Mouse (Mus musculus) left cerebral cortex, postnatal 4 days (tissue): ENCODE measurements around the gene Gm10320. TPM values are rescaled to one million over a fixed set of nuclear protein-coding genes. Genes with fewer than 3 reads are reported as not detected.
A peak's percentile ranks its signal among the peaks of the same experiment; 100 is the strongest.

ENCODE experiments used
- DNase-seq: peaks from one replicate; pipeline ENCODE4 v3.0.0-alpha.2; 2022
- intact Hi-C: fragments of 180-260 bp; cut with DNase I; formaldehyde crosslinking; loops from one replicate; pipeline ENCODE4 v1.15.1; 2025
- total RNA-seq, 2 experiments: library from RNA; stranded (reverse); gene quantifications; 2 replicates each; pipeline ENCODE4 v1.2.3; 2021

The Gm10320 gene
- total RNA-seq, 2 experiments from 2014 or later = not detected

DNA sequence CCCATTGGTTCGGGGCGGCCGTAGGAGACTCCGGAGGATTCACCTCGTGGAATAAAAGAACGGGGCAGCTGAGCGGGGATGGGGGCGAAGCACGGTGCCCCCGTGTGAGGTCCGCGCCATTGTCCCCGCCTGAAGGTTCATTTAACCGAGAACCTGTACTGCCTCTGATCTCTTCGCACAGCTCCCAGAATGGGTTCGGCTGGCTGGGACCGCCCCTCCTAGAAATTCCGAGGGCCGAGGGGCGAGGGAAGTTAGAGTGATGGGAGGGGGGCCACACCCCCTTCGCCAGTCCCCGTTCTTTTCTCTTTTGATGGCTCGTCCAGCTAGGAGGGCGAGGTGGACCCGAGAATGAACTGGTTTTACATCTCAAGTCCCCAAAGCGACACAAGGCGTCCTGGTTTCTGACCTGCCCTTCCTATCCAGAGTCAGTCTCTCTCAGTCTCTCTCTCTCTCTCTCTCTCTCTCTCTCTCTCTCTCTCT lies 12.4 kb upstream of the Gm10320 start:
- intact Hi-C loops = loop anchor here (5.0 kb wide), 1 partner anchor 137 kb away; no protein-coding TSS in a partner anchor
- DNase-seq = no peak

DNA sequence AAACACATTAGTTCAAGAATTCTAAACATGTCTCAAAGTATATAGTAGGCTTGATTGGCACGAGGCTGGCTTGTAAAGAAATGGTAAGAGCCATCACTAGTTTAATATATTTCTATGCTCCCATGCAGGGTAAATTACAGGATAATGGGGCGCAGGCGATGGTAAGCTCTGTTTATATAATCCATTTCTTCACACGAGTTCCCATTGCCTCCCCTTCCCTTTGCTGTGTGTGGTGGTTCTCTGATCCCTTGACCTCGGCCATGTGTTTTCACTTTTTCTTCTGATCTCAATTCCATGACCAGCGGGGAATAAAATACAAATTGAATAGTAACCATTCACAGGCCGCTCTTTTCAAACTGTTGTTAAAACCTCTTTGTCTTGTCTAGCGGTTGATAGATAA lies 11.8 kb upstream of the Gm10320 start:
- intact Hi-C loops = loop anchor here (5.0 kb wide), 1 partner anchor 136 kb away; no protein-coding TSS in a partner anchor
- DNase-seq = no peak

DNA sequence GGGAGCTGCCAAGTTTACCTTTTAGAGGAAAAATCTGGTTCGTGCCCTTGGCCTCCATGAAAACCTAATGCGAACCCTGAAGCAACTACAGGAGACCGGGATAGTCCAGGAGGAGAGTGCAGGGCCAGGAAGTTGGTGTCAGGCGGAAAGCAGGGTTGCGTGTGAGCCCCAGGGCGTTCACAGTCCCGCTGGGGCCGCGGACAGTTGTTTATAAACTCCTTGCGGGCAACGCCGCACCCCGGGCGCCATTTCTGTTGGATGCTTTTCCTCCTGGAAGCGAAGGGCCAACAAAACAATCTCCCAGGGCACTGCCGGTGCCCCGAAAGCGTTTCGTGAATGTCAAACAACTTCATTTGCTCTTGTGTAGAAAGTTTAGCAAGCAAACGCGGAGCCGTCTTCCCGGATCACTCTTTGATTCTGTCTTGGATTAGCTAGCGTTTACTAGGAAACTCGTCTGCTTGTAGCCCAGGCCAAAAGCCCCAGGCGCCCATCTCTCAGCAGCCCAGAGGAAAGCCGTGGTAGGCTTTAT lies 11.1 kb upstream of the Gm10320 start:
- intact Hi-C loops = loop anchor here (5.0 kb wide), 1 partner anchor 136 kb away; no protein-coding TSS in a partner anchor
- no peak for DNase-seq

DNA sequence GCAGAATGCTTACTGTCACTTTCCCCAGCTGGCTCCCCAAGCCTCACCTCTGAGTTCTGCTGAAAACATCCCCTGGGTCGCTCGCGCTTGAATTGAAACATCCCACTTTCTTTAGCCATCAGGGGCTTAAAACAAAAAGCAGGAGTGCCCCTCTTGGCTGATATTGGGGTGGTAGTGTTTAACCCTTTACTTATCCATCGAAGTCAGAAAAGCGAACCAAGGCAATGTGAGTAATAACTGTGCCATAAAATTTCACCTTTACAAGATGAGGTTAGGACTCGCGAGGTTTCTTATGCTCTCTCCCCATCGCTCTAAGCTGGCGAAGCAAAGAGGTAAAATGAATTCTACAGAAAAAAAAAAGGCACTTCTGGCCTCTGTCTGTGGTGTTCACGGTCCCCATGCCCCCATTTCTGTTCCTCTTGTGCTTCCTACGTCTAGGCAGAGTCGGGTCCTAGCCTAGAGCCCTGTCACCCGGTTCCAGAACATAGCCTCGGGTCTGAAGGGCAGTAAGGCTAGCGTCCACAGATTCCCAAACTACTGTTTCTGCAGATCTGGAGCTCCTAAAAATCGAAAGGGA lies 10.5 kb upstream of the Gm10320 start:
- intact Hi-C loops = loop anchor here (5.0 kb wide), 1 partner anchor 135 kb away; no protein-coding TSS in a partner anchor
- no peak for DNase-seq

DNA sequence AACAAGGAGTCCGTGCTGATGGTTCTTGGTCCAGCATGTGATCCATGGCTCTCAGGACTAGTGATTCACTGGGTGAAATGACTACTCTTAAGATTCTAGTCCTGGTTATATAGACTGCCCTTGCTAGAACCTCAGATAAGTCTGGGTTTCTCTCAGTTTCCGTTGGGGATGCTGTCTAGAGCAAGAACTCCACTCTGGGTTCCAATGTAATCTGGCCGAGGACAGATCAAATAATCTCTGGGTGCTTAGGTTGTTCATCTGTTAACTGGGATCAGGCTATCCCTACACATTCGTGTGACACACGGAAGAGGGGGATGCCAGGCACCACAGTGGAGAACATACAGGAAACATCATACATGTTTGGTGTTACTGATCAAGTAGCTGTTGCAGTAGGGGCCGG lies 9.5 kb upstream of the Gm10320 start:
- intact Hi-C loops = loop anchor here (5.0 kb wide), 1 partner anchor 134 kb away; no protein-coding TSS in a partner anchor

DNA sequence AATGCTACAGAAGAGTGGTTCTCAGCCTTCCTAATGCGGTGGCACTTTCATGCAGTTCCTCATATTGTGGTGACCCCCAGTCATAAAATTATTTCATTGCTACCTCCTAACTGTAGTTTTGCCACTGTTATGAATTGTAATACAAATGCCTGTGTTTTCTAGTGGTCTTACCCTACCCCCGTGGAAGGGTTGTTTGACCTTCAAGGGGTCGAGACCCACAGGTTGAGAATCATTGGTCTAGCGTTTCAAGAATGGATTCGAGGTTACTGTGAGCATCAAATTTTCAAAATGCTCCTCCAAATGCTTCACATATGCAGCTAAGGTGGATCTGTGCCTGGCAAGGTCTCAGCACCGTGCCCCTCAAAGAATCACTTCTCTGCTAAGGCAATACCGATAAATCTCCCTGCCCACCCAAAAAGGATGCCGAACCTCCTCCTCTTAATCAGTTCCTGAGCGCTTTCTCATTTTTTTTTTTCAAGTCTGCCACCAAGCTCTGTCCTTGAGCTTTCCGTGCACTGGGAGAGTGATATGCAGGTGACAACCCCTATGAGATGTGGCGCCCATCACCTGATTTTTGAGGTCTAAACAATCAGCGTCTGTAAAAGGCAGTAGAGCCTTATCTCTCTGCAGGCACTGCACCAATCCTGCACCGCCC lies 8.8 kb upstream of the Gm10320 start:
- DNase-seq = no peak
- intact Hi-C loops = loop anchor here (5.0 kb wide), 1 partner anchor 133 kb away; no protein-coding TSS in a partner anchor

More for the DNA sequence above, 9.5 kb upstream of the Gm10320 start:
- DNase-seq = no peak

DNA sequence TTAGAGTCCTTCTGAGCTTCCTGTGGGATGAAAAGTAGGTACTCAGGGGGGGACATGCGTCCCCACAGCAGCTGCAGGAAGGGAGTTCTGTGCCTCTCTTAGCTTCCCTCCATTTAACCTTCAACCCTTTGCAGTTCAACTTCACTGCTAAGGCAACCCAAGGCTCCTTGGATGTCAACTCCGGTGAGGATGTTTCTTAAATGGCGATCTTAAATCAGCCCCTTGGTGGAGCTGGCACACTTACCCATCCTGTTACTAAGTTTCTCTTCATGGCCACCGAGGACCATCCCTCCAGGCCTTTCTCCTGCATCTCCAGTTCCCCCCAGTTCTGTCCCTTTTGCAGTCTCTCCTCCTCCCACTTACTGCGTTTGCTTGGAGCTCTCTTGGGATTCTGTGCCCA lies 6.8 kb upstream of the Gm10320 start:
- intact Hi-C loops = no loop called here
- DNase-seq = no peak

DNA sequence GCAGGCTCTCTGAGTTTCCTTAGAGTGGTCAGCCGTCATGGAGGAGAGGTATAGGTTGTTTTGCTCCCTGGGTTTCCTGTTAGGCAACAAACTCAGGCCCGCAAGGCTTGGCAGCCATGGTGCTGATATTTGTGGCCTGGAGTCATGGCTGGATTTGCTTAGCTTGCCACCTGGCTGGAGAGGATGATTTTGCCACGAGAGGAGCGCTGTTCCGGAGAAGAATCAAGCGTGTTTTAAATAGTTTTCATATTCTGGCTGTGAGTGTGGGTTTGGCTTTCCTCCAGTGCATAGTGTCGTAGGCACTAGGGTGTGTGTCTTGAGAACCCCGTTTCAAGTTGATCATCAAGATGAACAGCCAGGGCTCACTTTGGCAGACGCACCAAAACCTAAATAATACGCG lies 6.3 kb upstream of the Gm10320 start:
- intact Hi-C loops = no loop called here
- no peak for DNase-seq

DNA sequence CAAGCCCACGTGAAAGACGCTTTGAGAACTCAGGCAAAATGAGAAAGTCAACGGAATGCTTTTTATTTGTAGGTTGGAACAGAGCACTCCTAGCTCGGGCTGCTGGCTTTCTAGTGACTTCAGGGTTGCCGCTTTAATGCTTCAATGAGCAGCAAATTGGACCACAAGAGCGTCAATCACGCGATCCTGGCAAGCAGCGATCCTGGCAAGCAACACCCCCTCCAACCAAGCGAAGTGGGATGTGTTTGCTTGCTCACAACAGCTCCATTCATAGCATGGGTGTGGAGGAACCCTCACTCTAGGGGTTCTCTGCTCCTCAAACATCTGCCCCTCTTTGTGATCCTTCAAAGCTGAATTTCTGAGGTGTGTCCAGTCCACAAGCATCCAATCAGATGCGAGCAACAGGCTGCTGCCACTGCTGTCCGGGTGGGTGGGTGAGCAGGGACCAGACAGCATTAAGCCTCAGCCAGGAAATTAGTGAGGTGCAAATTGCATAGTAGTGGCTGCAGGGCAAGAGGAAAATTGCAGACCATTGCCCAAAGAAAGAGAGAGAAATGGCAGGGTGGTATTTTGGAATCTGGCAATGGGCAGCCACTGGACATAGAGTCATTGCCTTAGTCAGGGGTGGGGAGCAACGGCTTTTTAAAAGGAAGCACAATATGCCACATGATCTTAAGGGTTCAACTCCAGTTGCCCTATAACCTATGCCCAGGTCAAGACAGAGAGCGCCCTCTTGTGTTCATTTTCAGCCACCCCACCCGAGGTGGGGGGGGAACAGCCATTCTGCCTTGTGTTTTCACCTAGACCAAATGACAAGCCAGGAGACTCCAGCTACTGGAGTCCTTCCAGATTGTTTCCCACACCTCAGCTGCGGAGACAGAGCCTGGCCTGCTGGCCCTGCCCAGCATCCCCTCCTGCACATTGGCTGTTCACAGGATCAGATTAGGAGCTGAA lies 5.4 kb upstream of the Gm10320 start:
- DNase-seq = peak; percentile 81
- intact Hi-C loops = no loop called here

DNA sequence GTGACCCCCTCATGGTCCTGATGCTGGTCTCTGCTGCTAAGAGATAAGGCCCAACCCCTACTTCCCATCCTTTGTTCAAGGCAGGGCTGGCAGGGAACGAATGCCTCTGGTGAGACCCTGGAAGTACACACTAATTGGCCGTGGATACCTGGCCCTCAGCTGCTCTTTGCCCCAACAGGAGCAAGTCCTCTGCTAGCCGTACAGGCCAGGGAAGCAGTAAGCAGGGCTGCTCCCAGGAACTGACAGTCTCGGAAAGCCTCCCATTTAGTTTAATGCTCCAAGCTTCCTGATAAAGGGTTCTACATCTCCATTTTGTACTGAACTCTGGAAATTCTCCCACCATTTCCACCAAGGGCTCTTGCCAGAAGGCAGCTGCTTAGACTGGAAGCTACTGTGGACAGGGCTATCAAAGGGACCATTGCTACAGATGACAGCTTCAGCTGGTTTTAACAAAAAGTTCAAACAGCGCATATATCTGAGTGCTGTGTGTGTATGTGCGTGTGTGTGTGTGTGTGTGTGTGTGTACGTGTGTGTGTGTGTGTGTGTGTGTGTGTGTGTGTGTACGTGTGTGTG lies 2.8 kb upstream of the Gm10320 start:
- no peak for DNase-seq
- intact Hi-C loops = no loop called here

DNA sequence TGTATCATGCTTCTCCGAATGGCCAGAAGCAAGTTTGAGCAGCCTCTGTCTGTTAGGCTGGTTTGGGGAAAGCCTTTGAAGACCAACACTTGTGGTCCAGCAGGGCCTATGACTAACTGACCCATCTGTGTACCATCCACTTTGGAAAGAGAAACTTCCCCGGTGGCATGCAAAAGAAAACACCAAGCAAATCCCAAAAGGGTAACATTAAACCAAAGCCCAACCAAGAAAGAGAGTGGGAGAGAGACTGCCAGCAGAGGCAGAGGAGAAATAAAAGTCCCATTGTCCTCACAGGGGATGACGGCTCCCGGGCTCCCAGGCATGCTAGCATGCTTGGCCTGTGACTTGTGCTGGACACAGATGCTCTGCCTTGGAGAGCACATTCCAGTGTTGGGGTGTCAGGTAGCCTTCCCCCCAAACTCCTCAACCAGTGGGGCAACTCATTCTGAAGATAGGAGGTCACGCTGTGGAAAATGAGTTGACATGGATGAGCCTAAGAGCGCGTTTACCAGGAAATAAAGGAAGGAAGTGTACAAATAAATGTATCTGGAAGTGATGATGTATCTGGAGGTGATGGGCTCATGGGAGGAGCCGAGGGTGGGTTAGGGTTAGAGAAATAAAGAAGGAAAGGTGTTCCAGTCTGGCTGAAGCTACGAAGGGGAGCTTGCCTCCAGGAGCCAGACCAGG lies 911 bp upstream of the Gm10320 start:
- DNase-seq = no peak

DNA sequence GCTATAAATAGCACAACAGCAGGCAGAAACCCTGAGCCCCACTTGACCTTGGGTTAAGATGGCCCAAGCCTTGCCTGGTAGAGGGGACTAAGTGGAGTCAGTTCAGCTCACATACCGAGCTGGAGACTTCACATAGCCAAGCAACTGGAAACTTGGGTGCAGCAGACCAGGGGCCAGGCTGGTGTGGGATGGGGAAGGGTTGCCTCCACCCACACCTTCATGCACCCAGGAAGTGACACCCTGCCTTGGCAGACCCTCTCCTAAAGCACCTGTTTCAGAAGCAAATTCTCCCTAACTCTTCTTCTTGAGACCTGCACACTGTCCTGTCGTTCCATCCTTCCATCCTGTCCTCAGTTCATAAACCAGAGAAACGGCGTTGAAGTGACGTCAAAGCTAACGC lies 5.1 kb downstream of the Gm10320 start:
- DNase-seq = no peak
- intact Hi-C loops = no loop called here

More for the DNA sequence above, 911 bp upstream of the Gm10320 start:
- intact Hi-C loops = no loop called here

DNA sequence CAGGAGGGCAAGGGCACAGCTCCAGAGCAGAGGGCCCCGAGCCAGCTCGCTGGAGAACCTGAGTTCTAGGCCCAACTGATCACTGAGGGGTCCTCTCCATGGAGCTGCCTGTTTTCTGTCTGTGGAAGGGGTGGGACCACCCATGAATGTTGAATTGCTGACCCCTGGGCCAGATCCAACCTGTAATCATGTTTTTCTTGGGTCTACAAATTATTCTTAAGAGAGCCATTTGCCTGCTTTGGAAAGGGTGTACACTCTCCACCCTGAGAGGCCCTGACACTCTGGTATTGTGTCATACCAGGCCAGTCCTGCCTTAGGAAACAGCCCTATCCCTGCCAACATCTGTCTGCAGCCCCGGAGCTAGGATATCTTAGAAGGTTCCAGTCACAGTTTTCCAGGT lies 5.6 kb downstream of the Gm10320 start:
- no peak for DNase-seq
- intact Hi-C loops = no loop called here

DNA sequence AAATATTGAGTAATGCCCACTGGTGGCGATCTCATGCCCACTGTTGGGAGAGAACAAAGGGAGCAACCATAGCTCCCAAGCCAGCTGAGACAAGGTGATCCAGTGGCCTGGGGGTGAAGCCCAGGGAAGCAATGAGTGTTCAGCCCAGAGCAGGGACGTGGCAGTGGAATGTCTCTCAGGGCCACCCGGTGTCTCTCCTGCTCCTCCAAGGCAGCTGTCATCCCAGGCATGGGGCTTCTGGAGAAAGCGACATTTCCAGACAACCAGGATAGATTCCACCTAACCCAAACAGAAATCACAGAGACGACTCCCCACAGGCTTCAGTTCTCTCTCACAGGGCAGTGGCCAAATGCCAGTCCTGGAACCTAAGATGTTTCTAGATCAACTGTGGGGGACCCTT lies 6.4 kb downstream of the Gm10320 start:
- no peak for DNase-seq
- intact Hi-C loops = no loop called here

DNA sequence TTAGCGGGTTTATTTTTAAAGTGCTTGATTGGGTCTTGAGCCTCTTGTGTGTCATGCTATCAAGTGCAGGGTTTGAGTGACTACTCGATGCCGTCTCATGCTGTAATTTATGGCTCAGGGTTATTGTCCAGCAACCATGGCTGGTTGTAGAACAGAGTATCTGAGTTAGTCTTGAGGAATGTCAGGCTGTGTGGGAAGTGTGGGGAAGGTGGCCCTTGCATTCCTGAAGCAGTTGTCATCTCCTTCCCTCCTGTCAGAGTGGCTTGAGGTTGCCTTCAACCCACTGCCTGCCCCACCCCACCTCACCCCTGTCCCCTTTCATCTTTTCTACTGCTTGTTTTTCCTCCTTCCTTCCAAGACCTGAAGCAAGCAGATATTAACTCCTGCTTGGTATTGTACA lies 13.8 kb downstream of the Gm10320 start:
- intact Hi-C loops = no loop called here

DNA sequence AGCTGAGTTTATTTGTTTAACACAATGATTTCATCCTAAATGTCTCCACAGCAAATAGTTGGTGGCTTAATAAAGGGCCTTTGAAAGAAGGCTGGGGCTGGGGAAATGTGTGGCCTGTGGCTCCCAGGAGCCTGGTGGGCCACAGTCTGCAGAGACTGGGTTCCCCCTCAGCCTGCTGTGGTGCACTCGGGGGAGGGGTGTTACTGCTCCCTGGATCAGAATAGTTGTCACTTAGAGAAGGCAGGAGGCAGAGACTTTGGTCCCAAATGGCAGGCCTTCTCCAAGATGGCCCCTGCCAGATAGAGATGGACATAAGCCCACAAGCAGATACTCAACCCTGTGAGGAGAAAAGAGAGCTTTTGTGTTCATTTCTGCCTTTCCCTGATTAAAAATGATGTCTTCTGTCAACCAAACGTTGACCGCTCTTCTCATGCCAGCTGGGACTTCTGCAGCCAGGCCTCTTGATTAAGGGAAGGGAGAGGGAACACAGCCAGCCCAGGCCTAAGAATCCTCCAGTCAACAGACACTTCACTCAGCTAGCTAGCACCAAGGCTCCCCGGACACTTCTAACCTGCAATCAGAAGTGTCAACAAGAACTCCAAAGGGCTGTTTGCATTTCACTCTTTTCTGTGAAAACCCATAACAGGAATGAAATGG lies 14.8 kb downstream of the Gm10320 start:
- intact Hi-C loops = no loop called here

More for the DNA sequence above, 13.8 kb downstream of the Gm10320 start:
- DNase-seq = no peak

DNA sequence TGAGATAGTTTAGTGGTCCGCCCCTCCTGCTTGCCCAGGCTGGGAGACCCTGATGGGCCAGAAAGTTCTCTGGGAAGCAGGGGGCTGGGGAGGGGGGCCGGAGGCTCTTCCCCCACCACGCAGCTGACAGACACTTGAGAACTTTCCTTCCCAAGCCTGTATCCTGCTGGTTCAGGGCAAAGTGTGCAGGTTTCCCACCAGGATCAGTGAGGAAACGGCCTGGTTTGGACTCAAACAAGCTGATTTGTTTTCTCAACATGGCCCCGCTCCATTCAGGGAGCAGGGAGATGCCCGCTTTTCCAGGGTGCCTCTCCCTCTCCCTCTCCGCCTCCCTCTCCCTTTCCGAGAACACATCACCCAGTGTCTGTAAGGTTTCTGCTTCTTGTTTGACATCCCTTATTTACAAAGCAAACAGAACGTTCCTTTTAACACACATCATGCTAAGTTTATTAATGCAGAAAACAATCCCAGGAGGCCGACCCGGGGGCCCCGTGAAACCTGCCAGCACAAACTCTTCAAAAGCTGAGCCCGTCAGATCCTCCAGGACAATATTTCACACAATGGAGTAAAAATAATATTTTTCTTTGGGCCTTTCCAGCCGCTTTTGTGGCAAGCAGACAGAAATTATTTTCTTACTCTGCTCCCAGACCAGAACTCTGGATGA lies 15.5 kb downstream of the Gm10320 start:
- no peak for DNase-seq
- intact Hi-C loops = no loop called here

More for the DNA sequence above, 14.8 kb downstream of the Gm10320 start:
- no peak for DNase-seq

DNA sequence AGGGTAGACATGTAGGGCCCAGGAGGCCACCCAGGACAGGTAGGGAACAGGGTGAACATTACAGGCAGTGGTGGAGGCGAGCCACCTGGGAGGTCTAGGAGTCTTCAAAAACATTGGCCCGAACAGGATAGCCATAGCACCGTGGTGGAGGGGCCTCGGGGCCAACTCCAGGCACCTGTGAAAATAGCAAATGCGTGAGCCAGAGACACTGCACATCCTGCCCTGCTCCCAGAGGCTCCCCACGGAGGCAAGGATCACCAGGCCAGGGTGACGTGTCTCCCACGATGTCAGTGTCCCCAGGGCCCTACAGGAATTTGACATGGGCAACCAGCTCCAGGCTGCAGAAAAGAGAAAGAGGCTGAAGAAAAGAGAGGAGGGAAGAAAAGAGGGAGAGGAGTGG lies 16.1 kb downstream of the Gm10320 start:
- no peak for DNase-seq
- intact Hi-C loops = no loop called here

DNA sequence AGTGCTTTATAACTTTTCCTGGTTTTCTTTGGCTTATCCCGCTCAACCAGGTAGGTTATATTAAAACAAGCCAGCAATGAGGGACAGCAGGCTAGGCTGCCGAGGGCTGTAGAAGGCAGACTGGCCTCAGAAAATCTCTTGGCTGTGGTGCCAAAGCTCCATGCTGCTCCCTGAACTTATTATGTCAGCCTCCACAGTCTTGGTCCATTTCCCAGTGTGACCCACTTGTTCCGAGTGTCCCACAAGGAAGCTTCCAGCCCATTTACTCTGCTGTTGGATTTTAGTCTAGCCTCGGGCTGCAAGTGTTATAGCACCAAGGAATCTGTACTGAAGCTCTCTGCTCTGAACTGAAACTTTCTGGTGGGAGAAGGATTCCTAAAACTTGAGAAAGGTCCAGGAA lies 18.8 kb downstream of the Gm10320 start:
- intact Hi-C loops = no loop called here

More for the DNA sequence above, 18.8 kb downstream of the Gm10320 start:
- peak; percentile 36 for DNase-seq
